Mouse (Mus musculus) ES-E14 (cell line): ENCODE data around the gene Parvb. TPM values are rescaled to one million over a fixed set of nuclear protein-coding genes. Genes with fewer than 3 reads are reported as not detected.

Source experiments
- DNase-seq: peaks from one replicate; pipeline ENCODE4 v3.0.0-alpha.2; 2013; ENCODE audit warnings: low read depth, low spot score
- H3K27ac ChIP-seq: 2 replicates; pipeline ENCODE4 v1.5.1; 2012; ENCODE audit warnings: low read depth, mild to moderate bottlenecking, low read length, moderate library complexity, mixed read lengths; ENCODE audit not compliant: poor library complexity, insufficient read depth, severe bottlenecking
- H3K36me3 ChIP-seq: 2 replicates; pipeline ENCODE4 v1.6.1; 2012; ENCODE audit warnings: mild to moderate bottlenecking, low read length, moderate library complexity, mixed read lengths; ENCODE audit not compliant: control insufficient read depth, poor library complexity, insufficient read depth, severe bottlenecking
- H3K4me1 ChIP-seq, 2 experiments: fragments of 150-350 bp in 1 of 2; sonication (generic) in 1 of 2; 2 replicates each; pipeline ENCODE4 v1.6.1; 2012; ENCODE audit warnings: low read length in 2 of 2, mild to moderate bottlenecking in 1 of 2, mixed read lengths in 1 of 2; ENCODE audit not compliant: control insufficient read depth in 2 of 2, insufficient read depth in 2 of 2, poor library complexity in 1 of 2
- H3K4me3 ChIP-seq, 2 experiments: fragments of 150-350 bp in 1 of 2; sonication (generic) in 1 of 2; 2 replicates each; pipeline ENCODE4 v1.5.1; 2012; ENCODE audit warnings: low read length in 2 of 2, low read depth in 1 of 2, mild to moderate bottlenecking in 1 of 2, mixed read lengths in 1 of 2; ENCODE audit not compliant: insufficient read depth in 1 of 2, poor library complexity in 1 of 2, severe bottlenecking in 1 of 2
- H3K9ac ChIP-seq: 2 replicates; pipeline ENCODE4 v1.6.1; 2012; ENCODE audit warnings: low read depth, mild to moderate bottlenecking, low read length, mixed read lengths; ENCODE audit not compliant: poor library complexity, insufficient read depth, severe bottlenecking
- H3K9me3 ChIP-seq: fragments of 150-350 bp; sonication (generic); 2 replicates; pipeline ENCODE4 v1.6.1; 2012; ENCODE audit warnings: low read depth, mild to moderate bottlenecking, low read length; ENCODE audit not compliant: control insufficient read depth, insufficient read depth
- CHD2 ChIP-seq: IDR thresholded peaks from 2 replicates; pipeline ENCODE4 v1.6.1; 2014; ENCODE audit warnings: mild to moderate bottlenecking, low read depth, low read length, inconsistent platforms
- HCFC1 ChIP-seq: IDR thresholded peaks from 2 replicates; pipeline ENCODE4 v1.6.1; 2012; ENCODE audit warnings: low read length, inconsistent platforms, borderline replicate concordance; ENCODE audit not compliant: insufficient read depth
- MAFK ChIP-seq: IDR thresholded peaks from 2 replicates; pipeline ENCODE4 v1.6.1; 2014; ENCODE audit warnings: mild to moderate bottlenecking, low read depth, low read length, inconsistent platforms; ENCODE audit not compliant: insufficient read depth
- ZC3H11A ChIP-seq: IDR thresholded peaks from 2 replicates; pipeline ENCODE4 v1.6.1; 2012; ENCODE audit warnings: low read depth, mild to moderate bottlenecking, inconsistent platforms, low read length, borderline replicate concordance
- ZNF384 ChIP-seq: IDR thresholded peaks from 2 replicates; pipeline ENCODE4 v1.6.1; 2012; ENCODE audit warnings: low read depth, low read length, inconsistent platforms
- in situ Hi-C, 2 experiments: fragments of 600-800 bp; cut with MboI; formaldehyde crosslinking; loops; one replicate each; pipeline ENCODE4 v1.15.1; 2025; ENCODE audit warnings: low sequenced_read_pairs in 2 of 2, inconsistent platforms in 1 of 2; ENCODE audit not compliant: unreplicated experiment in 2 of 2
- total RNA-seq: library from RNA; depleted of rRNA; stranded (reverse); fragments of 300-350 nt; gene quantifications from 2 replicates; pipeline ENCODE4 v1.2.3, GENCODE M21; 2012

The Parvb gene
- total RNA-seq, 1 experiment, result 10.8 TPM

GRCm38 (mm10) chr15:84265141-84265540 is 33.3 kb downstream of the Parvb start:
- Histone ChIP-seq H3K9me3 (no peaks in the 10 kb centered on the region), H3K4me3 (no peak overlapping the region), H3K4me1 (peaks cover 0 to 10% of the 10 kb centered on the region in 2 experiments; a peak in 1 of 4 replicates), H3K27ac (no peak overlapping the region), H3K9ac (no peak overlapping the region), H3K36me3 (peaks cover 4% of the 10 kb centered on the region; the same call in 1 of the 2 replicates)
- TF ChIP-seq HCFC1 (no peak), MAFK (no peak), ZC3H11A (no peak), ZNF384 (no peak), CHD2 (no peak)
- no peak for DNase-seq
- in situ Hi-C loops, result loop anchor here in 1 of 2 experiments (25.0 kb wide), 1 partner anchor 347 kb away; no protein-coding TSS in a partner anchor

GRCm38 (mm10) chr15:84266290-84266689 is 34.4 kb downstream of the Parvb start:
- Histone ChIP-seq H3K36me3 (peaks cover 4% of the 10 kb centered on the region; the same call in 1 of the 2 replicates), H3K9ac (no peak overlapping the region), H3K4me3 (no peak overlapping the region), H3K9me3 (no peaks in the 10 kb centered on the region), H3K27ac (no peak overlapping the region), H3K4me1 (peaks cover 0 to 8% of the 10 kb centered on the region in 2 experiments; a peak in 1 of 4 replicates)
- in situ Hi-C loops, result loop anchor here in 1 of 2 experiments (25.0 kb wide), 1 partner anchor 346 kb away; no protein-coding TSS in a partner anchor
- no peak for TF ChIP-seq CHD2
- no peak for TF ChIP-seq MAFK
- no peak for TF ChIP-seq HCFC1
- TF ChIP-seq ZNF384, result no peak
- no peak for DNase-seq

DNA sequence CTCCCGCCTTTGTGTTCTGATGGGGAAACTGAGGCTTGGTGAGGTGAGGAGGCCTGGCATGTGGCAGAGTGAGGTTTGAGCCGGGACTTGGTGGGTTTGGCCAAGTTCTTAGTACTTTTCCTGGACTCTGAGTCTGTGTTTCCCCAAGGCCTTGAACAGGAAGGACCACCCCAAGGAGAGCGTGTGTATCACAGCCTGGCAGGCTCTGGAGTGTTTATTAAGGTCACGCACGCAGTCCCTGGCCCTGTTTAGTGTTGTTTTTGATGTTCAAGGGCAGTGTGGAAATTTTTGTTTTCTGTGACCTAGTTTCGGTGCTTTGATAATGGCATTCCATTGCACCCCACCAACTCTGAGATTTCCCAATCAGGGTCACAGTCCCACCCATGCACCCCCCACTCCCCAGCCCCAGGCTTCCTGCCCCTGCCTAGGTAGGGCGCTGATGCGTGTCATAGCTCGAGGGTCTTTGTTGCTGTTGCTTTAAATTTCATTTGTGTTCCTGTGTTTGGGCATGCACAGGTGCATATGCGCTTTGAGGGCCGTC is 35.9 kb downstream of the Parvb start:
- Histone ChIP-seq H3K27ac (no peak overlapping the region), H3K9ac (no peak overlapping the region), H3K4me1 (peaks cover 0 to 8% of the 10 kb centered on the region in 2 experiments; a peak in 1 of 4 replicates), H3K4me3 (no peak overlapping the region), H3K9me3 (no peaks in the 10 kb centered on the region), H3K36me3 (peaks cover 7% of the 10 kb centered on the region; the same call in 1 of the 2 replicates)
- no peak for DNase-seq
- TF ChIP-seq CHD2, result no peak
- TF ChIP-seq ZNF384, result no peak
- TF ChIP-seq HCFC1, result no peak
- no peak for TF ChIP-seq ZC3H11A
- no peak for TF ChIP-seq MAFK
- in situ Hi-C loops, result loop anchor here in 1 of 2 experiments (25.0 kb wide), 1 partner anchor 345 kb away; no protein-coding TSS in a partner anchor

DNA sequence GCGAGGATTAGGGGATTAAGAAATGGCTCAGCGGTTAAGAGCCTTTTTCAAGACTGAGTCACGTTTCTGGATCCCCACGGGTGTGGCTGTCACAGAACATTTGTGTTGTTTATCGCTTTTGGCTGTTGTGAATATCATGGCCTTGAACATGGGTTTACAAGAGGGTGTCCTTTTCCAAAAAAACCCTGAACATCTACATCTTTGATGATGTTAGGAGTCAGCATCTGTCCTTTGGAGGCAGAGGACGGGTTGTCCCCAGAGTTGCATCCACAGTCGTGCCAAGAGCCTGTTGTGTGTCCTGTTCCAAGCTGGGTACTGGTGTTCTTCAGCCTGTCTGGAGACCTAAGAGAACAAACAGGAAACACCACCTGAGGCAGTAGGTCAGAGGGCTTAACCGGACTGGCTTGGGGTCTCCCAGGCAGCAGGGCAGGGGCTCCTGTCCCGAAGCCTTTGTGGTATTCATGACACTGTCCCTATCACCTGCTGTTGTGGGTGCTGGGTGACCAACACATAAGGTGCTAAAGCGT is 37.3 kb downstream of the Parvb start:
- Histone ChIP-seq H3K9ac (no peak overlapping the region), H3K27ac (no peak overlapping the region), H3K4me1 (peaks cover 0 to 5% of the 10 kb centered on the region in 2 experiments; a peak in 1 of 4 replicates), H3K9me3 (no peaks in the 10 kb centered on the region), H3K36me3 (peaks cover 8% of the 10 kb centered on the region; the same call in 1 of the 2 replicates), H3K4me3 (no peak overlapping the region)
- DNase-seq, result no peak
- in situ Hi-C loops, result loop anchor here in 1 of 2 experiments (25.0 kb wide), 1 partner anchor 343 kb away; no protein-coding TSS in a partner anchor
- TF ChIP-seq ZNF384, result no peak
- TF ChIP-seq HCFC1, result no peak
- no peak for TF ChIP-seq MAFK
- no peak for TF ChIP-seq CHD2
- no peak for TF ChIP-seq ZC3H11A
